Mouse (Mus musculus): ENCODE measurements around the gene Ap2b1. TPM values are rescaled to one million over a fixed set of nuclear protein-coding genes. Genes with fewer than 3 reads are reported as not detected.

Ap2b1 gene
- total and polyA plus RNA-seq, 3 experiments, result 16.3 to 43.6 (median 42.2) TPM

- no peaks in the 10 kb centered on the region for H3K27me3 ChIP-seq (ENCODE audit: control insufficient read depth, insufficient read depth, low read length)
- no peak for DNase-seq
- peak overlapping the region; percentile 61 for H3K9ac ChIP-seq (ENCODE audit: low read depth, low read length)
- 0% methylated on average over 5 of the region's 5 CpGs for WGBS
- intact Hi-C loops (cut with DNase I), result loop anchor here (10.0 kb wide), 3 partner anchors 377 to 527 kb away; partner anchors contain the start of genes Cct6b, Heatr6, Unc45b and Zfp830
- H3K36me3 ChIP-seq (ENCODE audit: control insufficient read depth, insufficient read depth, low read length), result peaks cover 11% of the 10 kb centered on the region
- peak overlapping the region; percentile 85 for H3K27ac ChIP-seq
- no peak for TF ChIP-seq EP300 (IDR thresholded peaks at IDR 0.05; ENCODE audit: insufficient read depth, low read depth, low read length)
- TF ChIP-seq CTCF (IDR thresholded peaks at IDR 0.05), result no peak
- no peak for TF ChIP-seq POLR2A (IDR thresholded peaks at IDR 0.05; ENCODE audit: insufficient read depth, low read depth, low read length)
- peaks cover 3% of the 10 kb centered on the region for H3K4me1 ChIP-seq (ENCODE audit: control insufficient read depth, insufficient read depth, low read length)
- H3K4me3 ChIP-seq, result peak overlapping the region; percentile 79
- no peaks in the 10 kb centered on the region; the same call in 1 of the 2 replicates for H3K79me2 ChIP-seq (replicated peaks; ENCODE audit: control insufficient read depth, insufficient read depth, low read length)
Observed at GRCm38 (mm10) chr11:83292251-83292587, 6.6 kb upstream of the Ap2b1 start.

GRCm38 (mm10) chr11:83293182-83293581 is 5.6 kb upstream of the Ap2b1 start:
- Histone ChIP-seq H3K9ac (ENCODE audit: low read depth, low read length) (no peak overlapping the region), H3K27me3 (ENCODE audit: control insufficient read depth, insufficient read depth, low read length) (no peaks in the 10 kb centered on the region), H3K79me2 (replicated peaks; ENCODE audit: control insufficient read depth, insufficient read depth, low read length) (no peaks in the 10 kb centered on the region; the same call in 1 of the 2 replicates), H3K36me3 (ENCODE audit: control insufficient read depth, insufficient read depth, low read length) (peaks cover 11% of the 10 kb centered on the region), H3K27ac (no peak overlapping the region), H3K4me1 (ENCODE audit: control insufficient read depth, insufficient read depth, low read length) (peaks cover 4% of the 10 kb centered on the region), H3K4me3 (peak overlapping the region; percentile 79; the same call in 1 of the 2 replicates)
- WGBS, result 97% methylated on average over 1 of the region's 1 CpGs
- TF ChIP-seq POLR2A (IDR thresholded peaks at IDR 0.05; ENCODE audit: insufficient read depth, low read depth, low read length) (no peak), CTCF (IDR thresholded peaks at IDR 0.05) (no peak), EP300 (IDR thresholded peaks at IDR 0.05; ENCODE audit: insufficient read depth, low read depth, low read length) (no peak)
- DNase-seq, result no peak
- intact Hi-C loops (cut with DNase I), result loop anchor here (10.0 kb wide), 3 partner anchors 378 to 528 kb away; partner anchors contain the start of genes Cct6b, Heatr6, Unc45b and Zfp830

- H3K36me3 ChIP-seq (ENCODE audit: control insufficient read depth, insufficient read depth, low read length), result peaks cover 11% of the 10 kb centered on the region
- H3K27me3 ChIP-seq (ENCODE audit: control insufficient read depth, insufficient read depth, low read length), result no peaks in the 10 kb centered on the region
- H3K9ac ChIP-seq (ENCODE audit: low read depth, low read length), result no peak overlapping the region
- TF ChIP-seq EP300 (IDR thresholded peaks at IDR 0.05; ENCODE audit: insufficient read depth, low read depth, low read length) (no peak), POLR2A (IDR thresholded peaks at IDR 0.05; ENCODE audit: insufficient read depth, low read depth, low read length) (no peak)
- no peaks in the 10 kb centered on the region; the same call in 1 of the 2 replicates for H3K79me2 ChIP-seq (replicated peaks; ENCODE audit: control insufficient read depth, insufficient read depth, low read length)
- H3K27ac ChIP-seq, result no peak overlapping the region
- no peak overlapping the region for H3K4me3 ChIP-seq
- H3K4me1 ChIP-seq (ENCODE audit: control insufficient read depth, insufficient read depth, low read length), result peaks cover 6% of the 10 kb centered on the region
- DNase-seq, result no peak
- intact Hi-C loops (cut with DNase I), result loop anchor here (10.0 kb wide), 3 partner anchors 379 to 529 kb away; partner anchors contain the start of genes Cct6b, Heatr6, Unc45b and Zfp830
- 93% methylated on average over 2 of the region's 2 CpGs for WGBS
Observed at GRCm38 (mm10) chr11:83294133-83294532, 4.7 kb upstream of the Ap2b1 start.

GRCm38 (mm10) chr11:83297816-83298215 is 1.0 kb upstream of the Ap2b1 start:
- no peak for TF ChIP-seq POLR2A (IDR thresholded peaks at IDR 0.05; ENCODE audit: insufficient read depth, low read depth, low read length)
- no peak for TF ChIP-seq CTCF (IDR thresholded peaks at IDR 0.05)
- TF ChIP-seq EP300 (IDR thresholded peaks at IDR 0.05; ENCODE audit: insufficient read depth, low read depth, low read length), result no peak
- intact Hi-C loops (cut with DNase I), result loop anchor here (10.0 kb wide), 3 partner anchors 383 to 533 kb away; partner anchors contain the start of genes Cct6b, Heatr6, Unc45b and Zfp830
- Histone ChIP-seq H3K36me3 (ENCODE audit: control insufficient read depth, insufficient read depth, low read length) (peaks cover 9% of the 10 kb centered on the region), H3K27me3 (ENCODE audit: control insufficient read depth, insufficient read depth, low read length) (no peaks in the 10 kb centered on the region), H3K9ac (ENCODE audit: low read depth, low read length) (no peak overlapping the region), H3K27ac (peak overlapping the region; percentile 98; the same call in 1 of the 2 replicates), H3K4me3 (peak overlapping the region; percentile 74), H3K79me2 (replicated peaks; ENCODE audit: control insufficient read depth, insufficient read depth, low read length) (no peaks in the 10 kb centered on the region), H3K4me1 (ENCODE audit: control insufficient read depth, insufficient read depth, low read length) (peaks cover 4% of the 10 kb centered on the region)
- DNase-seq, result no peak
- WGBS, result 70% methylated on average over 6 of the region's 6 CpGs

GRCm38 (mm10) chr11:83299724-83300123 is 900 bp downstream of the Ap2b1 start:
- TF ChIP-seq CTCF (IDR thresholded peaks at IDR 0.05) (no peak), POLR2A (IDR thresholded peaks at IDR 0.05; ENCODE audit: insufficient read depth, low read depth, low read length) (no peak), EP300 (IDR thresholded peaks at IDR 0.05; ENCODE audit: insufficient read depth, low read depth, low read length) (no peak)
- no peak for DNase-seq
- WGBS, result 93% methylated on average over 9 of the region's 9 CpGs

GRCm38 (mm10) chr11:83301431-83301831 is 2.6 kb downstream of the Ap2b1 start:
- Histone ChIP-seq H3K4me1 (ENCODE audit: control insufficient read depth, insufficient read depth, low read length) (peaks cover 5% of the 10 kb centered on the region), H3K4me3 (no peak overlapping the region), H3K79me2 (replicated peaks; ENCODE audit: control insufficient read depth, insufficient read depth, low read length) (peaks cover 4% of the 10 kb centered on the region; the same call in 1 of the 2 replicates), H3K36me3 (ENCODE audit: control insufficient read depth, insufficient read depth, low read length) (peaks cover under 1% of the 10 kb centered on the region), H3K27me3 (ENCODE audit: control insufficient read depth, insufficient read depth, low read length) (no peaks in the 10 kb centered on the region), H3K27ac (no peak overlapping the region), H3K9ac (ENCODE audit: low read depth, low read length) (no peak overlapping the region)
- TF ChIP-seq POLR2A (IDR thresholded peaks at IDR 0.05; ENCODE audit: insufficient read depth, low read depth, low read length) (no peak), CTCF (IDR thresholded peaks at IDR 0.05) (peak; percentile 25; the same call in 1 of the 2 replicates)
- WGBS, result 70% methylated on average over 2 of the region's 2 CpGs
- intact Hi-C loops (cut with DNase I), result no loop called here
- no peak for DNase-seq

More at GRCm38 (mm10) chr11:83299724-83300123, 900 bp downstream of the Ap2b1 start:
- Histone ChIP-seq H3K27ac (no peak overlapping the region), H3K9ac (ENCODE audit: low read depth, low read length) (no peak overlapping the region), H3K27me3 (ENCODE audit: control insufficient read depth, insufficient read depth, low read length) (no peaks in the 10 kb centered on the region), H3K36me3 (ENCODE audit: control insufficient read depth, insufficient read depth, low read length) (peaks cover 2% of the 10 kb centered on the region), H3K79me2 (replicated peaks; ENCODE audit: control insufficient read depth, insufficient read depth, low read length) (peaks cover 2% of the 10 kb centered on the region; the same call in 1 of the 2 replicates), H3K4me3 (no peak overlapping the region), H3K4me1 (ENCODE audit: control insufficient read depth, insufficient read depth, low read length) (peaks cover 5% of the 10 kb centered on the region)
- intact Hi-C loops (cut with DNase I), result loop anchor here (10.0 kb wide), 3 partner anchors 385 to 535 kb away; partner anchors contain the start of genes Cct6b, Heatr6, Unc45b and Zfp830

Measured in heart, adult 2 months (tissue).